Mouse (Mus musculus) layer of hippocampus, postnatal 25 days (tissue): ENCODE measurements around the gene Gm28897. TPM values are rescaled to one million over a fixed set of nuclear protein-coding genes. Genes with fewer than 3 reads are reported as not detected.
"Not testable (repeated sequence)": the region's sequence is repeated elsewhere in the genome, so short reads cannot be mapped to it uniquely, and the experiment has no call there.

Experiments
- DNase-seq, 2 experiments: peaks; one replicate each; pipeline ENCODE4 v3.0.0; 2022; ENCODE audit warnings: mixed read lengths in 2 of 2, low spot score in 1 of 2; ENCODE audit errors: extremely low spot score in 1 of 2
- total RNA-seq, 2 experiments: library from RNA; stranded (reverse); gene quantifications; 2 replicates each; pipeline ENCODE4 v1.2.3; 2021

Gm28897 gene
- total RNA-seq, result not detected

DNA sequence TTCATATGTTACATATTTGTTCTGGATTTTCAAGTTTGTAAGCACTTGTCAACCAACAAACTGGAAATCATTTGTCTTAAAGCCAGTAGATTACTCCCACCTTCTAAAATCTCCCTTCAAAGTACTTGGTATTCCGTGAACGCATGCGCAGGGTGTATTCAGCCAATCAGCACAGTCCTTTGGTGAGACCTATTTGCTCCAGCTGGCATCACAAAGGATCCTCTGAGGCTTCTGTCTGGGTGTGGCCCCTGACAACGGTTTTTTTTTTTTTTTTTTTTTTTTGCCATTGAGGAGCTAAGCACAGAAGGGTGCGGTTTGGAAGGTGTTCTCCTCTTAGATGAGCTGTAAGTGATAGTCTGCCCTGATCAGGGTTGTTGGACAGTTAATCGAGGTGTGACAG, at the start of gene Gm28897:
Gene Gm28897, plus strand, starts transcription at position 301 of the 400 bp plus-strand sequence.
- DNase-seq, result not testable (repeated sequence)
